In genomic region chr7:144906708-144907397, GRCm38 (mm10) we compare ENCODE assay signal across 8 mouse cellular contexts. TPM values are rescaled to one million over a fixed set of nuclear protein-coding genes. Genes with fewer than 3 reads are reported as not detected.
DNase-seq lines count a peak whose midpoint lies in the region; ATAC-seq and TF ChIP-seq lines count a peak whose summit lies in the region.

No protein-coding gene starts in this region.

- no peaks in the 10 kb centered on the region for H3K36me3 ChIP-seq in heart, embryonic 12.5 days
- H3K36me3 ChIP-seq in kidney, postnatal 0 days (ENCODE audit: insufficient read depth, low read length), result no peaks in the 10 kb centered on the region
- H3K36me3 ChIP-seq in lung, embryonic 16.5 days (ENCODE audit: control insufficient read depth, insufficient read depth, low read length), result no peaks in the 10 kb centered on the region

- H3K27me3 ChIP-seq in Patski, result no peaks in the 10 kb centered on the region
- H3K27me3 ChIP-seq in heart, embryonic 12.5 days (replicated peaks), result peaks cover 24% of the 10 kb centered on the region
- no peaks in the 10 kb centered on the region for H3K27me3 ChIP-seq in kidney, postnatal 0 days (ENCODE audit: insufficient read depth, low read length)
- H3K27me3 ChIP-seq in lung, embryonic 16.5 days (ENCODE audit: control insufficient read depth, insufficient read depth, low read depth, low read length), result peaks cover 4% of the 10 kb centered on the region

- H3K27ac ChIP-seq in heart, embryonic 12.5 days (ENCODE audit: poor library complexity, severe bottlenecking), result no peak overlapping the region
- no peak overlapping the region for H3K27ac ChIP-seq in kidney, postnatal 0 days
- no peak overlapping the region for H3K27ac ChIP-seq in lung, embryonic 16.5 days (ENCODE audit: low read length)

- peak overlapping the region; percentile 55 for H3K4me2 ChIP-seq in heart, embryonic 12.5 days
- H3K4me2 ChIP-seq in kidney, postnatal 0 days (ENCODE audit: low read length), result peak overlapping the region; percentile 31; the same call in 1 of the 2 replicates
- H3K4me2 ChIP-seq in lung, embryonic 16.5 days (ENCODE audit: low read depth, low read length), result peak overlapping the region; percentile 47

- H3K4me1 ChIP-seq in heart, embryonic 12.5 days (replicated peaks), result 0 out of 2 replicates have a peak, but pooled peaks cover 3% of the 10 kb centered on the region
- no peaks in the 10 kb centered on the region for H3K4me1 ChIP-seq in kidney, postnatal 0 days (replicated peaks; ENCODE audit: insufficient read depth, low read length)
- no peaks in the 10 kb centered on the region for H3K4me1 ChIP-seq in lung, embryonic 16.5 days (replicated peaks; ENCODE audit: control insufficient read depth, insufficient read depth, low read length)

- CTCF ChIA-PET in Patski (lab: Charles Lee), result interaction anchor here (1.3 to 1.8 kb wide), 3 partner anchors 8 to 323 kb away, joined by 4 to 7 read pairs (median 6); no protein-coding TSS in a partner anchor

- H3K9ac ChIP-seq in heart, embryonic 12.5 days, result no peak overlapping the region
- H3K9ac ChIP-seq in kidney, postnatal 0 days (ENCODE audit: low read depth, low read length), result no peak overlapping the region
- H3K9ac ChIP-seq in lung, embryonic 16.5 days (ENCODE audit: low read length), result peak overlapping the region; percentile 49

- peak; percentile 33 for DNase-seq in adrenal gland, adult 2 months
- no peak for DNase-seq in adrenal gland, postnatal 4 days (ENCODE audit: low spot score in 2 of 2)
- DNase-seq in Patski (ENCODE audit: low read depth, low spot score), result no peak
- peak; percentile 85 for DNase-seq in embryo, embryonic 10 days (ENCODE audit: low spot score)
- peak; percentile 72 for DNase-seq in kidney, postnatal 0 days (ENCODE audit: low spot score)

- 0 out of 2 replicates have a peak, but pooled peaks cover 3% of the 10 kb centered on the region for H3K9me3 ChIP-seq in heart, embryonic 12.5 days (replicated peaks)
- H3K9me3 ChIP-seq in kidney, postnatal 0 days (replicated peaks; ENCODE audit: low read length), result no peaks in the 10 kb centered on the region
- peaks cover 3% of the 10 kb centered on the region; the same call in 1 of the 2 replicates for H3K9me3 ChIP-seq in lung, embryonic 16.5 days (ENCODE audit: control insufficient read depth, low read length)

- peak; percentile 97 for TF ChIP-seq CTCF in Patski (IDR thresholded peaks at IDR 0.05)
- TF ChIP-seq CTCF in kidney, postnatal 0 days (IDR thresholded peaks at IDR 0.05; ENCODE audit: low read depth), result peak; percentile 86

- POLR2A ChIA-PET in Patski (lab: Charles Lee), result no interaction called here

- H3K4me3 ChIP-seq in heart, embryonic 12.5 days, result no peak overlapping the region
- H3K4me3 ChIP-seq in kidney, postnatal 0 days (replicated peaks; ENCODE audit: low read depth, low read length), result no peak overlapping the region
- peak overlapping the region; percentile 13; the same call in 1 of the 2 replicates for H3K4me3 ChIP-seq in lung, embryonic 16.5 days (ENCODE audit: low read length)

- in situ Hi-C loops in Patski (cut with MboI; ENCODE audit: low pct_unique_long_range_greater_than_20kb), result no loop called here

- WGBS in heart, embryonic 12.5 days, result 10% methylated on average over 28 of the region's 28 CpGs
- WGBS in kidney, postnatal 0 days, result 10% methylated on average over 28 of the region's 28 CpGs
- 10% methylated on average over 28 of the region's 28 CpGs for WGBS in lung, embryonic 16.5 days

- peak; percentile 37 for ATAC-seq in Patski
- no peak for ATAC-seq in heart, embryonic 12.5 days (ENCODE audit: insufficient number of reproducible peaks, low FRiP score)
- ATAC-seq in kidney, postnatal 0 days (replicated peaks; ENCODE audit: low FRiP score, low read depth), result peak; percentile 48
- peak; percentile 47; the same call in 1 of the 2 replicates for ATAC-seq in lung, embryonic 16.5 days (ENCODE audit: low read depth)
- peak; percentile 80 for ATAC-seq in neutrophil, adult 5-6 weeks (ENCODE audit: extremely low read depth, insufficient number of reproducible peaks, low FRiP score, poor library complexity, severe bottlenecking)

RNA-seq across cellular contexts. Expression of gene LTO1, which starts 8.0 kb away (rescaled TPM):
- total RNA-seq in adrenal gland, adult 2 months (2021), result 10 to 100 TPM; 20.5 to 27.0 TPM
- polyA plus RNA-seq in adrenal gland, adult 2 months (2012; rRNA removed), result 7.8 and 9.5 TPM in 2 replicates
- total RNA-seq in adrenal gland, postnatal 4 days (2021), result 10 to 100 TPM; 27.6 to 32.9 TPM
- 35.9 TPM for polyA plus RNA-seq in Patski (2021)
- 20.1 and 21.4 TPM in 2 replicates for polyA plus RNA-seq in heart, embryonic 12.5 days (2016; fragmentation: Nextera tagmentation; extraction: Ambion mirVana)
- polyA plus RNA-seq in kidney, postnatal 0 days (2015; fragmentation: Nextera tagmentation; extraction: Ambion mirVana), result 22.4 and 25.9 TPM in 2 replicates
- 28.2 and 29.1 TPM in 2 replicates for polyA plus RNA-seq in lung, embryonic 16.5 days (2015; fragmentation: Nextera tagmentation; extraction: Ambion mirVana)
- total RNA-seq in neutrophil, adult 5-6 weeks (2017), result 45.0 and 49.2 TPM in 2 replicates

RNA-seq across cellular contexts. Expression of gene Fgf15, which starts 10.5 kb away (rescaled TPM):
- total RNA-seq in adrenal gland, adult 2 months (2021), result under 1 TPM in 1 of 2 experiments, not detected in 1; 0.14 TPM
- 0.07 TPM in 1 of 2 replicates, not detected in the other for polyA plus RNA-seq in adrenal gland, adult 2 months (2012; rRNA removed)
- under 1 TPM in 1 of 2 experiments, not detected in 1; 0.53 TPM for total RNA-seq in adrenal gland, postnatal 4 days (2021)
- polyA plus RNA-seq in Patski (2021), result 0.10 TPM
- polyA plus RNA-seq in heart, embryonic 12.5 days (2016; fragmentation: Nextera tagmentation; extraction: Ambion mirVana), result 0.10 TPM in 1 of 2 replicates, not detected in the other
- 0.87 and 0.92 TPM in 2 replicates for polyA plus RNA-seq in kidney, postnatal 0 days (2015; fragmentation: Nextera tagmentation; extraction: Ambion mirVana)
- polyA plus RNA-seq in lung, embryonic 16.5 days (2015; fragmentation: Nextera tagmentation; extraction: Ambion mirVana), result not detected in 2 replicates
- not detected in 2 replicates for total RNA-seq in neutrophil, adult 5-6 weeks (2017)

RNA-seq across cellular contexts. Expression of gene Ccnd1, which starts 32.9 kb away (rescaled TPM):
- total RNA-seq in adrenal gland, adult 2 months (2021), result 100 to 1,000 TPM; 105 to 244 TPM
- polyA plus RNA-seq in adrenal gland, adult 2 months (2012; rRNA removed), result 115 and 133 TPM in 2 replicates
- 100 to 1,000 TPM; 110 to 132 TPM for total RNA-seq in adrenal gland, postnatal 4 days (2021)
- 110 TPM for polyA plus RNA-seq in Patski (2021)
- polyA plus RNA-seq in heart, embryonic 12.5 days (2016; fragmentation: Nextera tagmentation; extraction: Ambion mirVana), result 81.2 and 89.9 TPM in 2 replicates
- polyA plus RNA-seq in kidney, postnatal 0 days (2015; fragmentation: Nextera tagmentation; extraction: Ambion mirVana), result 212 and 227 TPM in 2 replicates
- polyA plus RNA-seq in lung, embryonic 16.5 days (2015; fragmentation: Nextera tagmentation; extraction: Ambion mirVana), result 92.5 and 122 TPM in 2 replicates
- 0.37 and 0.70 TPM in 2 replicates for total RNA-seq in neutrophil, adult 5-6 weeks (2017)

RNA-seq across cellular contexts. Expression of gene Fgf4, which starts 59.7 kb away (rescaled TPM):
- total RNA-seq in adrenal gland, adult 2 months (2021), result not detected
- not detected in 2 replicates for polyA plus RNA-seq in adrenal gland, adult 2 months (2012; rRNA removed)
- not detected for total RNA-seq in adrenal gland, postnatal 4 days (2021)
- polyA plus RNA-seq in Patski (2021), result not detected
- not detected in 2 replicates for polyA plus RNA-seq in heart, embryonic 12.5 days (2016; fragmentation: Nextera tagmentation; extraction: Ambion mirVana)
- polyA plus RNA-seq in kidney, postnatal 0 days (2015; fragmentation: Nextera tagmentation; extraction: Ambion mirVana), result 0.13 TPM in 1 of 2 replicates, not detected in the other
- not detected in 2 replicates for polyA plus RNA-seq in lung, embryonic 16.5 days (2015; fragmentation: Nextera tagmentation; extraction: Ambion mirVana)
- 0.23 TPM in 1 of 2 replicates, not detected in the other for total RNA-seq in neutrophil, adult 5-6 weeks (2017)

Comparison
In these comparisons a context has a peak if more than half of its experiments do, and no peak if none do; other contexts are left out.
1. DNase-seq: peak in adrenal gland, adult 2 months (single experiment), embryo, embryonic 10 days (single experiment) and kidney, postnatal 0 days (single experiment); none in adrenal gland, postnatal 4 days (0 of 2) and Patski (single experiment).
2. Peak in every context shown above with its lines, with median percentiles within 50 percentile points of each other: H3K4me2 ChIP-seq.